Comparison of ENCODE assay signal across 8 mouse cellular contexts in genomic region chr2:181600828-181601750, GRCm38 (mm10). TPM values are rescaled to one million over a fixed set of nuclear protein-coding genes. Genes with fewer than 3 reads are reported as not detected.
DNase-seq lines count a peak whose midpoint lies in the region; ATAC-seq and TF ChIP-seq lines count a peak whose summit lies in the region.

No protein-coding gene starts in this region.

- ATAC-seq in cerebellum, adult (ENCODE audit: insufficient number of reproducible peaks, low FRiP score, low TSS enrichment): peak; percentile 76
- ATAC-seq in forebrain, embryonic 14.5 days: peak; percentile 96
- ATAC-seq in neutrophil, adult 5-6 weeks (ENCODE audit: extremely low read depth, insufficient number of reproducible peaks, low FRiP score, poor library complexity, severe bottlenecking): peak; percentile 95

- 1% methylated on average over 57 of the region's 57 CpGs for whole genome bisulfite sequencing in forebrain, embryonic 14.5 days
- 1% methylated on average over 57 of the region's 57 CpGs for WGBS in lung, adult 2 months

- H3K27me3 ChIP-seq in ES-Bruce4 (ENCODE audit: control insufficient read depth, insufficient read depth, low read length, poor library complexity, severe bottlenecking): no peaks in the 10 kb centered on the region
- no peaks in the 10 kb centered on the region for H3K27me3 ChIP-seq in forebrain, embryonic 14.5 days (replicated peaks; ENCODE audit: control insufficient read depth, insufficient read depth, low read length)

- peak overlapping the region; percentile 83 for H3K4me2 ChIP-seq in forebrain, embryonic 14.5 days (ENCODE audit: low read length)

- no peaks in the 10 kb centered on the region for H3K9me3 ChIP-seq in ES-Bruce4 (replicated peaks; ENCODE audit: control insufficient read depth, insufficient read depth, low read length, poor library complexity, severe bottlenecking)
- no peaks in the 10 kb centered on the region for H3K9me3 ChIP-seq in forebrain, embryonic 14.5 days (replicated peaks; ENCODE audit: control insufficient read depth, low read length)

- H3K27ac ChIP-seq in ES-Bruce4 (ENCODE audit: insufficient read depth, low read length): peak overlapping the region; percentile 58
- H3K27ac ChIP-seq in forebrain, embryonic 14.5 days (ENCODE audit: low read depth, low read length): peak overlapping the region; percentile 82

- H3K4me1 ChIP-seq in ES-Bruce4 (ENCODE audit: control insufficient read depth, insufficient read depth, low read length): no peaks in the 10 kb centered on the region
- H3K4me1 ChIP-seq in forebrain, embryonic 14.5 days (ENCODE audit: control insufficient read depth, insufficient read depth, low read length): peaks cover 17% of the 10 kb centered on the region
- H3K4me1 ChIP-seq in lung, adult 2 months (ENCODE audit: control insufficient read depth, insufficient read depth, low read length): peaks cover 2% of the 10 kb centered on the region; the same call in 1 of the 2 replicates

- TF ChIP-seq CTCF in ES-Bruce4 (IDR thresholded peaks at IDR 0.05; ENCODE audit: low read depth, low read length): no peak
- TF ChIP-seq CTCF in lung, adult 2 months (IDR thresholded peaks at IDR 0.05; ENCODE audit: insufficient read depth, low read length): no peak

- peak; percentile 50; the same call in 1 of the 2 replicates for TF ChIP-seq EP300 in ES-Bruce4 (IDR thresholded peaks at IDR 0.05; ENCODE audit: insufficient read depth, low read depth, low read length)

- DNase-seq in forebrain, embryonic 14.5 days (ENCODE audit: low spot score): peak; percentile 99
- DNase-seq in heart, postnatal 25 days (ENCODE audit: low spot score): peak; percentile 93
- peak; percentile 95 to 99 for DNase-seq in layer of hippocampus, adult 18-20 months (ENCODE audit: low spot score in 2 of 2)
- peak; percentile 95 for DNase-seq in lung, adult 2 months
- peak; percentile 92 to 94 for DNase-seq in thymus, adult 18-20 months

- intact Hi-C loops in heart, postnatal 25 days (cut with DNase I): no loop called here

- H3K9ac ChIP-seq in ES-Bruce4 (ENCODE audit: low read depth, poor library complexity, severe bottlenecking): peak overlapping the region; percentile 82
- H3K9ac ChIP-seq in forebrain, embryonic 14.5 days (ENCODE audit: low read length): peak overlapping the region; percentile 83

- no peaks in the 10 kb centered on the region for H3K36me3 ChIP-seq in ES-Bruce4 (ENCODE audit: control insufficient read depth, insufficient read depth, low read length, poor library complexity, severe bottlenecking)
- H3K36me3 ChIP-seq in forebrain, embryonic 14.5 days (ENCODE audit: control insufficient read depth, insufficient read depth, low read length): peaks cover 6% of the 10 kb centered on the region

- TF ChIP-seq POLR2A in ES-Bruce4 (IDR thresholded peaks at IDR 0.05; ENCODE audit: insufficient read depth, low read length): peak; percentile 67
- peak; percentile 98; the same call in 1 of the 2 replicates for TF ChIP-seq POLR2A in lung, adult 2 months (IDR thresholded peaks at IDR 0.05; ENCODE audit: borderline replicate concordance, extremely low read depth, low read depth, low read length)

- H3K4me3 ChIP-seq in ES-Bruce4 (ENCODE audit: low read depth, low read length): peak overlapping the region; percentile 69
- peak overlapping the region; percentile 58 for H3K4me3 ChIP-seq in forebrain, embryonic 14.5 days (ENCODE audit: low read depth, low read length)
- peak overlapping the region; percentile 98 for H3K4me3 ChIP-seq in lung, adult 2 months (replicated peaks; ENCODE audit: extremely low read depth, low read depth, low read length)

RNA-seq across cellular contexts. Expression of gene Samd10, which starts 2.1 kb away (rescaled TPM):
- polyA plus RNA-seq in ES-Bruce4 (2011; ENCODE audit: insufficient read depth, insufficient read length, low read depth, missing spikeins): 12.5 and 14.7 TPM in 2 replicates
- 140 and 145 TPM in 2 replicates for polyA plus RNA-seq in forebrain, embryonic 14.5 days (2014; fragmentation: Nextera tagmentation; extraction: Ambion mirVana)
- total RNA-seq in heart, postnatal 25 days (2021): 1 to 10 TPM; 1.2 to 1.4 TPM
- 10 to 100 TPM; 12.0 to 13.2 TPM for total RNA-seq in layer of hippocampus, adult 18-20 months (2021)
- 24.1 and 24.5 TPM in 2 replicates for polyA plus RNA-seq in lung, adult 2 months (2012; rRNA removed)
- 6.9 and 9.7 TPM in 2 replicates for total RNA-seq in neutrophil, adult 5-6 weeks (2017)

RNA-seq across cellular contexts. Expression of gene Zfp512b, which starts 8.5 kb away (rescaled TPM):
- polyA plus RNA-seq in ES-Bruce4 (2011; ENCODE audit: insufficient read depth, insufficient read length, low read depth, missing spikeins): 14.6 and 14.7 TPM in 2 replicates
- polyA plus RNA-seq in forebrain, embryonic 14.5 days (2014; fragmentation: Nextera tagmentation; extraction: Ambion mirVana): 30.5 and 38.6 TPM in 2 replicates
- total RNA-seq in heart, postnatal 25 days (2021): 10 to 100 TPM; 18.3 to 18.7 TPM
- total RNA-seq in layer of hippocampus, adult 18-20 months (2021): 10 to 100 TPM; 81.0 to 88.4 TPM
- polyA plus RNA-seq in lung, adult 2 months (2012; rRNA removed): 37.1 and 43.7 TPM in 2 replicates
- total RNA-seq in neutrophil, adult 5-6 weeks (2017): 24.6 and 26.6 TPM in 2 replicates

RNA-seq across cellular contexts. Expression of gene Prpf6, which starts 9.4 kb away (rescaled TPM):
- 80.1 and 80.4 TPM in 2 replicates for polyA plus RNA-seq in ES-Bruce4 (2011; ENCODE audit: insufficient read depth, insufficient read length, low read depth, missing spikeins)
- polyA plus RNA-seq in forebrain, embryonic 14.5 days (2014; fragmentation: Nextera tagmentation; extraction: Ambion mirVana): 57.2 and 62.3 TPM in 2 replicates
- total RNA-seq in heart, postnatal 25 days (2021): 10 to 100 TPM; 29.2 to 32.7 TPM
- 10 to 100 TPM; 60.9 to 61.6 TPM for total RNA-seq in layer of hippocampus, adult 18-20 months (2021)
- polyA plus RNA-seq in lung, adult 2 months (2012; rRNA removed): 14.1 and 21.5 TPM in 2 replicates
- total RNA-seq in neutrophil, adult 5-6 weeks (2017): 103 and 106 TPM in 2 replicates

RNA-seq across cellular contexts. Expression of gene Uckl1, which starts 16.4 kb away (rescaled TPM):
- 37.1 and 37.5 TPM in 2 replicates for polyA plus RNA-seq in ES-Bruce4 (2011; ENCODE audit: insufficient read depth, insufficient read length, low read depth, missing spikeins)
- 60.0 and 73.5 TPM in 2 replicates for polyA plus RNA-seq in forebrain, embryonic 14.5 days (2014; fragmentation: Nextera tagmentation; extraction: Ambion mirVana)
- 10 to 100 TPM; 39.0 to 46.7 TPM for total RNA-seq in heart, postnatal 25 days (2021)
- 10 to 100 TPM; 54.2 to 63.3 TPM for total RNA-seq in layer of hippocampus, adult 18-20 months (2021)
- polyA plus RNA-seq in lung, adult 2 months (2012; rRNA removed): 121 and 128 TPM in 2 replicates
- total RNA-seq in neutrophil, adult 5-6 weeks (2017): 142 and 143 TPM in 2 replicates

RNA-seq across cellular contexts. Expression of gene Gm29797, which starts 55.7 kb away (rescaled TPM):
- polyA plus RNA-seq in ES-Bruce4 (2011; ENCODE audit: insufficient read depth, insufficient read length, low read depth, missing spikeins): 1.2 and 1.6 TPM in 2 replicates
- not detected in 2 replicates for polyA plus RNA-seq in forebrain, embryonic 14.5 days (2014; fragmentation: Nextera tagmentation; extraction: Ambion mirVana)
- total RNA-seq in heart, postnatal 25 days (2021): not detected
- 1 to 10 TPM in 1 of 2 experiments, under 1 TPM in 1; 0.91 to 2.1 TPM for total RNA-seq in layer of hippocampus, adult 18-20 months (2021)
- polyA plus RNA-seq in lung, adult 2 months (2012; rRNA removed): not detected in 2 replicates
- not detected in 2 replicates for total RNA-seq in neutrophil, adult 5-6 weeks (2017)

Comparison
In these comparisons a context has a peak if more than half of its experiments do, and no peak if none do; other contexts are left out.
1. Peak in every context shown above with its lines: DNase-seq, ATAC-seq, H3K4me3 ChIP-seq and H3K27ac ChIP-seq.